Mouse (Mus musculus): ENCODE measurements around the gene Mtrf1.

DNA sequence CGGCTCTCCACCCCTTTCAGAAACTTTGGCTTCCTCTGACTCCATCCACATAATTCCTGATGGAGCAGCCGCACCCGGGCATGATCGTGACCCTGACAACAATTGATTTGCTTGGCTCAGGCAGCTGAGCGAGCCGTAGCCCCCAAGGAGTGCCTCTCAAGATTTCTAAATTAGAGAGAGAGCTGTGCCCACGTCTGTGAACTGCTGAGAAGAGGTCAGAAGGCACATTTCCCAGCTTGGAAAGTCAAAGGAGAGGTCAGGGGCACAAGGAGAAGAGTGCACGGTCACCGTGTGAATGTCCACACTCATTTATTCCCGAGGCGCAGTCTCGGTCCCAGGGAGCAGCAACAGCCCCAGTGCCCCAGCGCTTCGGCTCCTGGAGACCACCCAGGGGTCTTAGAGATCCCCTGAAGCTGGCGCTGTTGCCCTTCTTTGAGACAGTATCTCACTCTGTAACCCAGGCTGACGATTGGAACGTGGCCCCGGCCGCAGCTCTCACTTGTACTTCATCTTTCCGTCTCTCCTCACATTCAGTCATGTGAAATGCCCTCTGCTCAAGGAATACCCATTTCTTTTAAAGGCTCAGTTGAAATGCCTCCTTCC is 22.6 kb downstream of the Mtrf1 start:
- TF ChIP-seq POLR2A (IDR thresholded peaks at IDR 0.05; ENCODE audit: low read depth, low read length), result no peak
- no peak for TF ChIP-seq CTCF (IDR thresholded peaks at IDR 0.05; ENCODE audit: extremely low read depth, insufficient read length, insufficient replicate concordance, low read depth, low read length)

Measured in small intestine, adult 2 months (tissue).